Mouse (Mus musculus) thymus, adult 2 months (tissue): ENCODE results near the gene Eftud2. TPM values are rescaled to one million over a fixed set of nuclear protein-coding genes. Genes with fewer than 3 reads are reported as not detected.

ENCODE experiments used
- DNase-seq: peaks from one replicate; pipeline ENCODE4 v3.0.0; 2021
- H3K27ac ChIP-seq: fragments of 200-500 bp; 2 replicates; pipeline ENCODE4 v1.5.1; 2012; ENCODE audit warnings: low read length, control low read depth; ENCODE audit not compliant: control insufficient read depth, insufficient read depth
- H3K27me3 ChIP-seq: fragments of 200-500 bp; 2 replicates; pipeline ENCODE4 v1.6.1; 2012; ENCODE audit warnings: mild to moderate bottlenecking, low read length, moderate library complexity, mixed read lengths; ENCODE audit not compliant: control insufficient read depth, insufficient read depth
- H3K36me3 ChIP-seq: fragments of 200-500 bp; 2 replicates; pipeline ENCODE4 v1.6.1; 2012; ENCODE audit warnings: mild to moderate bottlenecking, low read length, moderate library complexity; ENCODE audit not compliant: control insufficient read depth, insufficient read depth
- H3K4me1 ChIP-seq: fragments of 200-500 bp; replicated peaks from 2 replicates; pipeline ENCODE4 v1.6.1; 2012; ENCODE audit warnings: low read length; ENCODE audit not compliant: control insufficient read depth, insufficient read depth
- H3K4me3 ChIP-seq: fragments of 200-500 bp; 2 replicates; pipeline ENCODE4 v1.5.1; 2012; ENCODE audit warnings: mild to moderate bottlenecking, low read length, control low read depth, moderate library complexity; ENCODE audit not compliant: control insufficient read depth, insufficient read depth
- CTCF ChIP-seq: fragments of 200-500 bp; IDR thresholded peaks from 2 replicates; pipeline ENCODE4 v1.5.1; 2012; ENCODE audit warnings: mild to moderate bottlenecking, control low read depth, low read length, moderate library complexity, borderline replicate concordance; ENCODE audit not compliant: control insufficient read depth, poor library complexity, insufficient read depth; ENCODE audit errors: extremely low read depth
- POLR2A ChIP-seq: fragments of 200-500 bp; IDR thresholded peaks from 2 replicates; pipeline ENCODE4 v1.6.1; 2012; ENCODE audit warnings: mild to moderate bottlenecking, low read length, control low read depth, moderate library complexity; ENCODE audit not compliant: control insufficient read depth, poor library complexity, insufficient read depth; ENCODE audit errors: extremely low read depth
- WGBS: fragments of 180-500 bp; shearing (Covaris S2); methylation state at CpG from one replicate; pipeline ENCODE4 v1.1.7; 2018; 5-methylcytosine and 5-hydroxymethylcytosine counted together
- polyA plus RNA-seq: library from polyadenylated mRNA; depleted of rRNA; stranded (reverse); fragments of >200 nt; gene quantifications from 2 replicates; pipeline ENCODE4 v1.2.3, GENCODE M21; 2012

The Eftud2 gene
- polyA plus RNA-seq, 1 experiment, result 215 TPM

- no peaks in the 10 kb centered on the region for H3K27me3 ChIP-seq
- H3K36me3 ChIP-seq, result peaks cover 88% of the 10 kb centered on the region
- WGBS, result over 99% methylated on average over 7 of the region's 7 CpGs
- TF ChIP-seq CTCF (no peak), POLR2A (no peak)
- no peak overlapping the region for H3K4me3 ChIP-seq
- DNase-seq, result no peak
- H3K27ac ChIP-seq, result no peak overlapping the region
- H3K4me1 ChIP-seq, result no peaks in the 10 kb centered on the region
Measured at GRCm38 (mm10) chr11:102911376-102911775, 30.6 kb upstream of the Eftud2 start.

DNA sequence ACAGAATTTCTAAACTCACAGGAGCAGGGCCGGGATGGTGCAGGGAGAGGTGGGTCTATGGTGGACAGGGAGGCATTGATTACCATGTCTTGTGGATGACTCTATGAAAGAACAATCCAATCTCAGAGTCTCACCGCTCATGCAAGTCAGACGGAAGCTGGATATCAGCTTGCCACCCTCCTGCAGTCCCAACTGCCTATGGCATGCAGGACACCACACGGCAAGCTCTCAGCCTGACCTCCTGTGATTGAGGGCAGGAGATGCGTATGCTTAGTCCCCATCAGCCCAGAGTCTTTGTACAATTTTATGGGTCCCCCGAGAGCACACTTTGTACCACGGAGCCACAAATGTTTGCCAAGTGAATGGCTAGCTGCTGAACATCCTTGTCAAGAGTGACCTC lies 22.9 kb upstream of the Eftud2 start:
- DNase-seq, result no peak
- Histone ChIP-seq H3K4me3 (no peak overlapping the region), H3K27me3 (no peaks in the 10 kb centered on the region), H3K27ac (no peak overlapping the region), H3K36me3 (peaks cover 29% of the 10 kb centered on the region), H3K4me1 (no peaks in the 10 kb centered on the region)
- no peak for TF ChIP-seq POLR2A
- no peak for TF ChIP-seq CTCF
- 91% methylated on average over 7 of the region's 7 CpGs for WGBS

DNA sequence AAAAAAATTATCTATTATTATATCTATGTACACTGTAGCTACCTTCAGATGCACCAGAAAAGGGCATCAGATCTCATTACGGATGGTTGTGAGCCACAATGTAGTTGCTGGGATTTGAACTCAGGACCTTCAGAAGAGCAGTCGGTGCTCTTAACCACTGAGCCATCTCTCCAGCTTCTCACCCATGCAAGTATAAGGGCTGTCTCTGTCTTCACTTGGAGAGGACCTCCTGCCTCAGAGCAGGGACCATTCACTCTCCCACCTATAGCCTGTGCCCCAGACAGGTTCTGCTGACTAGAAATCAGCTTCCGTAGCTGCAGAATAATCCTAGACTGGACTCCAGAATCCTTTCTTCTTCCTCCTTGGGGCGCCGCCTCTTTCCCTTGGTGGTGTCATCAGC lies 21.3 kb upstream of the Eftud2 start:
- no peak for DNase-seq
- Histone ChIP-seq H3K27me3 (no peaks in the 10 kb centered on the region), H3K4me3 (no peak overlapping the region), H3K4me1 (no peaks in the 10 kb centered on the region), H3K27ac (no peak overlapping the region), H3K36me3 (peaks cover 13% of the 10 kb centered on the region; the same call in 1 of the 2 replicates)
- WGBS, result 89% methylated on average over 5 of the region's 5 CpGs
- no peak for TF ChIP-seq CTCF
- no peak for TF ChIP-seq POLR2A

GRCm38 (mm10) chr11:102901199-102901598 lies 20.4 kb upstream of the Eftud2 start:
- WGBS, result 56% methylated on average over 4 of the region's 4 CpGs
- H3K27me3 ChIP-seq, result no peaks in the 10 kb centered on the region
- no peak overlapping the region for H3K4me3 ChIP-seq
- H3K27ac ChIP-seq, result no peak overlapping the region
- TF ChIP-seq CTCF (no peak), POLR2A (no peak)
- no peaks in the 10 kb centered on the region for H3K4me1 ChIP-seq
- H3K36me3 ChIP-seq, result peaks cover 8% of the 10 kb centered on the region; the same call in 1 of the 2 replicates
- DNase-seq, result no peak

- Histone ChIP-seq H3K27me3 (no peaks in the 10 kb centered on the region), H3K36me3 (peaks cover 4% of the 10 kb centered on the region; the same call in 1 of the 2 replicates), H3K4me3 (no peak within 1 kb of the TSS), H3K27ac (no peak within 1 kb of the TSS), H3K4me1 (no peaks in the 10 kb centered on the region)
- TF ChIP-seq POLR2A, result no peak
- TF ChIP-seq CTCF, result peak; percentile 77; the same call in 1 of the 2 replicates
- 10% methylated on average over 7 of the region's 7 CpGs for WGBS
- peak; percentile 52 for DNase-seq
Measured at GRCm38 (mm10) chr11:102900763-102901162, 20.0 kb upstream of the Eftud2 start, which contains the start of gene Gfap. Gfap (minus strand) TSS chr11:102900912.

DNA sequence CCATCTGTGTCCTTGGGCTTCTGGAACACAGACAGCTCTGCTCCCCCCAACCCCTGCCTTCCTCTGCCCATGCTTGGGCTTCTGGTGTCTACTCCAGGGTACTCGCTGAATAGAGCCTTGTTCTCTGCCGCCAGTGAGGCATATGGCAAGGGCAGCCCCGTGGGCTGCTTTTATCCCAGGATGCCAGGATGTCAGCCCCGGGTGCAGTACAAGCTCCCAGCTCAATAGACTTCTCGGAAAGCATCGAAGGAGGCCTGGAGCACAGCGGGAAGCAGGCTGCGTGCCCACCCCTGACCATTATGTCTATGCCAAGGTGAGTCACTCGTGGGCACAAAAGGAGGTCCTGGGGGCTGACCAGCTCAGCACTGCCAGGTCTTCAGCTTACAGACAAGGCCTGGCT lies 17.6 kb upstream of the Eftud2 start:
- TF ChIP-seq CTCF, result no peak
- TF ChIP-seq POLR2A, result no peak
- 90% methylated on average over 9 of the region's 9 CpGs for WGBS
- Histone ChIP-seq H3K36me3 (no peaks in the 10 kb centered on the region), H3K4me3 (no peak overlapping the region), H3K27me3 (no peaks in the 10 kb centered on the region), H3K4me1 (peaks cover 4% of the 10 kb centered on the region), H3K27ac (no peak overlapping the region)
- DNase-seq, result no peak

GRCm38 (mm10) chr11:102896641-102897040 lies 15.9 kb upstream of the Eftud2 start:
- Histone ChIP-seq H3K27me3 (no peaks in the 10 kb centered on the region), H3K4me3 (no peak overlapping the region), H3K27ac (no peak overlapping the region), H3K4me1 (peaks cover 9% of the 10 kb centered on the region), H3K36me3 (no peaks in the 10 kb centered on the region)
- TF ChIP-seq POLR2A (no peak), CTCF (no peak)
- 82% methylated on average over 20 of the region's 20 CpGs for WGBS
- DNase-seq, result no peak
